Mouse (Mus musculus): ENCODE data around the gene Rasal2. TPM values are rescaled to one million over a fixed set of nuclear protein-coding genes. Genes with fewer than 3 reads are reported as not detected.

Rasal2 gene
- total and polyA plus RNA-seq, 3 experiments = 1.5 to 2.6 (median 1.7) TPM

- no peaks in the 10 kb centered on the region for H3K27me3 ChIP-seq (replicated peaks)
- H3K4me2 ChIP-seq (ENCODE audit: insufficient read depth, low read depth, poor library complexity, severe bottlenecking) = no peak overlapping the region
- no peak overlapping the region for H3K9ac ChIP-seq (ENCODE audit: insufficient read depth, low read depth)
- peaks cover 5 to 22% of the 10 kb centered on the region in 2 experiments; a peak in 3 of 4 replicates for H3K4me1 ChIP-seq (ENCODE audit: control insufficient read depth in 1 of 2, insufficient read depth in 2 of 2)
- H3K27ac ChIP-seq (ENCODE audit: insufficient read depth, low read depth) = no peak overlapping the region
- no peaks in the 10 kb centered on the region for H3K36me3 ChIP-seq (replicated peaks in 1 of 2; ENCODE audit: control insufficient read depth in 1 of 2, insufficient read depth in 1 of 2, low read length in 1 of 2)
- in situ Hi-C loops (cut with MboI; ENCODE audit: low pct_ligation_motif_present, low pct_unique_long_range_greater_than_20kb, low sequenced_read_pairs) = no loop called here
- DNase-seq (ENCODE audit: extremely low read depth) = no peak
- no peak for TF ChIP-seq MAZ (IDR thresholded peaks at IDR 0.05; ENCODE audit: low read depth, low read length)
- no peaks in the 10 kb centered on the region for H3K79me2 ChIP-seq (replicated peaks; ENCODE audit: control insufficient read depth, extremely low read depth, insufficient read depth, poor library complexity, severe bottlenecking)
- dilution Hi-C loops (cut with MboI; ENCODE audit: extremely low pct_ligation_motif_present, extremely low pct_unique_long_range_greater_than_20kb, low sequenced_read_pairs) = no loop called here
- no peaks in the 10 kb centered on the region for H3K9me3 ChIP-seq (replicated peaks; ENCODE audit: low read length)
- H3K4me3 ChIP-seq (replicated peaks in 1 of 3; ENCODE audit: low read depth in 2 of 3, low read length in 2 of 3, poor library complexity in 1 of 3) = no peak overlapping the region
These were observed 165.1 kb downstream of the Rasal2 start for GRCm38 (mm10) chr1:157247341-157247740.

GRCm38 (mm10) chr1:157246779-157247178 is 165.6 kb downstream of the Rasal2 start:
- no peak for DNase-seq (ENCODE audit: extremely low read depth)
- in situ Hi-C loops (cut with MboI; ENCODE audit: low pct_ligation_motif_present, low pct_unique_long_range_greater_than_20kb, low sequenced_read_pairs) = no loop called here
- H3K4me3 ChIP-seq (replicated peaks in 1 of 3; ENCODE audit: low read depth in 2 of 3, low read length in 2 of 3, poor library complexity in 1 of 3) = no peak overlapping the region
- TF ChIP-seq MEF2A (IDR thresholded peaks at IDR 0.05; ENCODE audit: borderline replicate concordance, low read depth, low read length) (no peak), POLR2AphosphoS2 (IDR thresholded peaks at IDR 0.05; ENCODE audit: low read depth, low read length) (no peak), JUND (conservative IDR thresholded peaks at IDR 0.05; ENCODE audit: low read depth, low read length) (no peak), MAZ (IDR thresholded peaks at IDR 0.05; ENCODE audit: low read depth, low read length) (no peak), CTCF (conservative IDR thresholded peaks at IDR 0.05 in 1 of 2, IDR thresholded peaks at IDR 0.05 in 1 of 2; ENCODE audit: low read depth in 2 of 2, low read length in 2 of 2) (peak in 1 of 2 experiments; percentile 28; a peak in 2 of 4 replicates), SMC3 (IDR thresholded peaks at IDR 0.05; ENCODE audit: low read depth, low read length) (0 out of 2 replicates have a peak, but pooled peaks have one; percentile 7)
- no peaks in the 10 kb centered on the region for H3K36me3 ChIP-seq (replicated peaks in 1 of 2; ENCODE audit: control insufficient read depth in 1 of 2, insufficient read depth in 1 of 2, low read length in 1 of 2)
- dilution Hi-C loops (cut with MboI; ENCODE audit: extremely low pct_ligation_motif_present, extremely low pct_unique_long_range_greater_than_20kb, low sequenced_read_pairs) = no loop called here
- no peaks in the 10 kb centered on the region for H3K9me3 ChIP-seq (replicated peaks; ENCODE audit: low read length)
- H3K79me2 ChIP-seq (replicated peaks; ENCODE audit: control insufficient read depth, extremely low read depth, insufficient read depth, poor library complexity, severe bottlenecking) = no peaks in the 10 kb centered on the region
- H3K27ac ChIP-seq (ENCODE audit: insufficient read depth, low read depth) = no peak overlapping the region
- H3K27me3 ChIP-seq (replicated peaks) = no peaks in the 10 kb centered on the region
- H3K4me2 ChIP-seq (ENCODE audit: insufficient read depth, low read depth, poor library complexity, severe bottlenecking) = no peak overlapping the region
- H3K4me1 ChIP-seq (ENCODE audit: control insufficient read depth in 1 of 2, insufficient read depth in 2 of 2) = peaks cover 5 to 22% of the 10 kb centered on the region in 2 experiments; a peak in 3 of 4 replicates
- no peak overlapping the region for H3K9ac ChIP-seq (ENCODE audit: insufficient read depth, low read depth)

- no peak for DNase-seq (ENCODE audit: extremely low read depth)
- Histone ChIP-seq H3K4me1 (ENCODE audit: control insufficient read depth in 1 of 2, insufficient read depth in 2 of 2) (peaks cover 5 to 22% of the 10 kb centered on the region in 2 experiments; a peak in 3 of 4 replicates), H3K4me2 (ENCODE audit: insufficient read depth, low read depth, poor library complexity, severe bottlenecking) (peak overlapping the region; percentile 7; the same call in 1 of the 2 replicates), H3K36me3 (replicated peaks in 1 of 2; ENCODE audit: control insufficient read depth in 1 of 2, insufficient read depth in 1 of 2, low read length in 1 of 2) (no peaks in the 10 kb centered on the region), H3K27ac (ENCODE audit: insufficient read depth, low read depth) (no peak overlapping the region), H3K27me3 (replicated peaks) (no peaks in the 10 kb centered on the region), H3K9me3 (replicated peaks; ENCODE audit: low read length) (no peaks in the 10 kb centered on the region), H3K79me2 (replicated peaks; ENCODE audit: control insufficient read depth, extremely low read depth, insufficient read depth, poor library complexity, severe bottlenecking) (no peaks in the 10 kb centered on the region), H3K9ac (ENCODE audit: insufficient read depth, low read depth) (no peak overlapping the region), H3K4me3 (replicated peaks in 1 of 3; ENCODE audit: low read depth in 2 of 3, low read length in 2 of 3, poor library complexity in 1 of 3) (no peak overlapping the region)
- in situ Hi-C loops (cut with MboI; ENCODE audit: low pct_ligation_motif_present, low pct_unique_long_range_greater_than_20kb, low sequenced_read_pairs) = no loop called here
- TF ChIP-seq JUND (conservative IDR thresholded peaks at IDR 0.05; ENCODE audit: low read depth, low read length) = no peak
- no peak for TF ChIP-seq JUN (IDR thresholded peaks at IDR 0.05; ENCODE audit: insufficient read depth, low read depth, low read length)
- TF ChIP-seq MYC (IDR thresholded peaks at IDR 0.05; ENCODE audit: low read depth, low read length) = no peak
- no peak for TF ChIP-seq PAX5 (IDR thresholded peaks at IDR 0.05; ENCODE audit: low read length)
- TF ChIP-seq ZMIZ1 (IDR thresholded peaks at IDR 0.05; ENCODE audit: low read depth, low read length) = no peak
- dilution Hi-C loops (cut with MboI; ENCODE audit: extremely low pct_ligation_motif_present, extremely low pct_unique_long_range_greater_than_20kb, low sequenced_read_pairs) = no loop called here
These were observed 168.0 kb downstream of the Rasal2 start for GRCm38 (mm10) chr1:157244453-157244790.

Measured in CH12.LX (cell line).